8 mouse cellular contexts compared by ENCODE assay signal in genomic region chr13:23437908-23438307, GRCm38 (mm10). TPM values are rescaled to one million over a fixed set of nuclear protein-coding genes. Genes with fewer than 3 reads are reported as not detected.
DNase-seq lines count a peak whose midpoint lies in the region; ATAC-seq and TF ChIP-seq lines count a peak whose summit lies in the region.

No protein-coding gene starts in this region.

- peak overlapping the region; percentile 64 for H3K9ac ChIP-seq in forebrain, embryonic 14.5 days (ENCODE audit: low read length)
- peak overlapping the region; percentile 76 for H3K9ac ChIP-seq in liver, postnatal 0 days (replicated peaks)
- H3K9ac ChIP-seq in neural tube, embryonic 13.5 days: peak overlapping the region; percentile 70

- H3K4me2 ChIP-seq in forebrain, embryonic 14.5 days (ENCODE audit: low read length): peak overlapping the region; percentile 69
- peak overlapping the region; percentile 82 for H3K4me2 ChIP-seq in liver, postnatal 0 days (ENCODE audit: low read depth, low read length)
- H3K4me2 ChIP-seq in neural tube, embryonic 13.5 days: peak overlapping the region; percentile 65

- H3K4me3 ChIP-seq in forebrain, embryonic 14.5 days (ENCODE audit: low read depth, low read length): peak overlapping the region; percentile 46
- H3K4me3 ChIP-seq in liver, postnatal 0 days (ENCODE audit: low read depth, low read length): peak overlapping the region; percentile 63
- peak overlapping the region; percentile 56 for H3K4me3 ChIP-seq in neural tube, embryonic 13.5 days

- intact Hi-C loops in heart, postnatal 14 days (cut with DNase I): loop anchor here (1.0 to 10.0 kb wide), 5 partner anchors 8 to 1723 kb away; partner anchors contain the start of genes Hist1h2ai, Hist1h2bb, Hist1h2bl and Hist1h3c

- 0 out of 2 replicates have a peak, but pooled peaks have one; percentile 49 for TF ChIP-seq EP300 in liver, postnatal 0 days (IDR thresholded peaks at IDR 0.05; ENCODE audit: low read depth)

- H3K9me3 ChIP-seq in forebrain, embryonic 14.5 days (replicated peaks; ENCODE audit: control insufficient read depth, low read length): no peaks in the 10 kb centered on the region
- no peaks in the 10 kb centered on the region for H3K9me3 ChIP-seq in liver, postnatal 0 days (ENCODE audit: low read length)
- no peaks in the 10 kb centered on the region for H3K9me3 ChIP-seq in neural tube, embryonic 13.5 days

- no peaks in the 10 kb centered on the region for H3K4me1 ChIP-seq in forebrain, embryonic 14.5 days (ENCODE audit: control insufficient read depth, insufficient read depth, low read length)
- peaks cover 9% of the 10 kb centered on the region; the same call in 1 of the 2 replicates for H3K4me1 ChIP-seq in liver, postnatal 0 days (ENCODE audit: insufficient read depth)
- H3K4me1 ChIP-seq in neural tube, embryonic 13.5 days (replicated peaks): peaks cover 9% of the 10 kb centered on the region

- TF ChIP-seq CTCF in liver, postnatal 0 days (IDR thresholded peaks at IDR 0.05; ENCODE audit: low read depth): no peak

- ATAC-seq in cerebellum, adult (ENCODE audit: insufficient number of reproducible peaks, low FRiP score, low TSS enrichment): 0 out of 2 replicates have a peak, but pooled peaks have one; percentile 9
- peak; percentile 92 for ATAC-seq in forebrain, embryonic 14.5 days
- peak; percentile 73 for ATAC-seq in liver, postnatal 0 days
- peak; percentile 90 for ATAC-seq in neural tube, embryonic 13.5 days (ENCODE audit: low read depth)

- no peaks in the 10 kb centered on the region for H3K36me3 ChIP-seq in forebrain, embryonic 14.5 days (ENCODE audit: control insufficient read depth, insufficient read depth, low read length)
- H3K36me3 ChIP-seq in liver, postnatal 0 days (replicated peaks; ENCODE audit: insufficient read depth, low read length): no peaks in the 10 kb centered on the region
- no peaks in the 10 kb centered on the region for H3K36me3 ChIP-seq in neural tube, embryonic 13.5 days

- under 1% methylated on average over 17 of the region's 17 CpGs for WGBS in forebrain, embryonic 14.5 days
- under 1% methylated on average over 17 of the region's 17 CpGs for WGBS in liver, postnatal 0 days (ENCODE audit: insufficient replicate concordance)
- WGBS in neural tube, embryonic 13.5 days: under 1% methylated on average over 17 of the region's 17 CpGs

- H3K27me3 ChIP-seq in forebrain, embryonic 14.5 days (replicated peaks; ENCODE audit: control insufficient read depth, insufficient read depth, low read length): no peaks in the 10 kb centered on the region
- H3K27me3 ChIP-seq in liver, postnatal 0 days (ENCODE audit: insufficient read depth, low read length): no peaks in the 10 kb centered on the region
- H3K27me3 ChIP-seq in neural tube, embryonic 13.5 days: no peaks in the 10 kb centered on the region

- DNase-seq in CD8-positive naive resting alpha-beta T cell, adult 2 months (ENCODE audit: low read depth in 2 of 2, low spot score in 2 of 2): peak; percentile 86 to 88
- peak; percentile 92 for DNase-seq in forebrain, embryonic 14.5 days (ENCODE audit: low spot score)
- peak; percentile 87 to 88 for DNase-seq in heart, postnatal 14 days
- DNase-seq in layer of hippocampus, adult 11-12 months (ENCODE audit: low spot score): peak; percentile 93
- DNase-seq in liver, postnatal 0 days: peak; percentile 89
- peak; percentile 79 for DNase-seq in testis, postnatal 14 days (ENCODE audit: low spot score)

- 0 out of 2 replicates have a peak overlapping the region, but pooled peaks have one; percentile 34 for H3K27ac ChIP-seq in forebrain, embryonic 14.5 days (ENCODE audit: low read depth, low read length)
- peak overlapping the region; percentile 82 for H3K27ac ChIP-seq in liver, postnatal 0 days (ENCODE audit: low read depth)
- peak overlapping the region; percentile 34; the same call in 1 of the 2 replicates for H3K27ac ChIP-seq in neural tube, embryonic 13.5 days (replicated peaks)

RNA-seq across cellular contexts. Expression of gene Abt1, which starts 14.2 kb away (rescaled TPM):
- 12.9 and 13.8 TPM in 2 replicates for polyA plus RNA-seq in forebrain, embryonic 14.5 days (2014; fragmentation: Nextera tagmentation; extraction: Ambion mirVana)
- 1 to 10 TPM; 4.5 to 5.0 TPM for total RNA-seq in heart, postnatal 14 days (2021)
- polyA plus RNA-seq in liver, postnatal 0 days (2015; fragmentation: Nextera tagmentation; extraction: Ambion mirVana): 4.3 and 4.8 TPM in 2 replicates
- polyA plus RNA-seq in neural tube, embryonic 13.5 days (2015; fragmentation: Nextera tagmentation; extraction: Ambion mirVana): 9.5 and 10.3 TPM in 2 replicates

RNA-seq across cellular contexts. Expression of gene Btn1a1, which starts 27.8 kb away (rescaled TPM):
- 0.22 TPM in 1 of 2 replicates, not detected in the other for polyA plus RNA-seq in forebrain, embryonic 14.5 days (2014; fragmentation: Nextera tagmentation; extraction: Ambion mirVana)
- not detected for total RNA-seq in heart, postnatal 14 days (2021)
- polyA plus RNA-seq in liver, postnatal 0 days (2015; fragmentation: Nextera tagmentation; extraction: Ambion mirVana): 0.92 and 0.96 TPM in 2 replicates
- 0.07 TPM in 1 of 2 replicates, not detected in the other for polyA plus RNA-seq in neural tube, embryonic 13.5 days (2015; fragmentation: Nextera tagmentation; extraction: Ambion mirVana)

RNA-seq across cellular contexts. Expression of gene Btn2a2, which starts 50.7 kb away (rescaled TPM):
- 0.10 TPM in 1 of 2 replicates, not detected in the other for polyA plus RNA-seq in forebrain, embryonic 14.5 days (2014; fragmentation: Nextera tagmentation; extraction: Ambion mirVana)
- not detected for total RNA-seq in heart, postnatal 14 days (2021)
- not detected in 2 replicates for polyA plus RNA-seq in liver, postnatal 0 days (2015; fragmentation: Nextera tagmentation; extraction: Ambion mirVana)
- polyA plus RNA-seq in neural tube, embryonic 13.5 days (2015; fragmentation: Nextera tagmentation; extraction: Ambion mirVana): 0.12 and 0.21 TPM in 2 replicates

Comparison
In these comparisons a context has a peak if more than half of its experiments do, and no peak if none do; other contexts are left out.
1. Peak in every context shown above with its lines: DNase-seq, ATAC-seq, H3K4me3 ChIP-seq and H3K27ac ChIP-seq.
2. ATAC-seq: peak in every context shown above with its lines; median percentile 92 in forebrain, embryonic 14.5 days; 90 in neural tube, embryonic 13.5 days; 73 in liver, postnatal 0 days; 9 in cerebellum, adult.